Mouse (Mus musculus) right cerebral cortex, postnatal 4 days (tissue): ENCODE measurements around the gene Zdhhc19.

Experiments used
- DNase-seq: peaks from one replicate; pipeline ENCODE4 v3.0.0-alpha.2; 2022

Gene Zdhhc19

GRCm38 (mm10) chr16:32516006-32516962, 20.2 kb downstream of the Zdhhc19 start:
- peak; percentile 49 for DNase-seq

GRCm38 (mm10) chr16:32517785-32518481, 21.9 kb downstream of the Zdhhc19 start:
- DNase-seq = no peak

- DNase-seq = no peak
Measured at GRCm38 (mm10) chr16:32519656-32520371, 23.7 kb downstream of the Zdhhc19 start.

- DNase-seq = no peak
Measured at GRCm38 (mm10) chr16:32520372-32520748, 24.3 kb downstream of the Zdhhc19 start.

- no peak for DNase-seq
Measured at GRCm38 (mm10) chr16:32522578-32523194, 26.6 kb downstream of the Zdhhc19 start.

GRCm38 (mm10) chr16:32523462-32524243, 27.6 kb downstream of the Zdhhc19 start:
- no peak for DNase-seq

GRCm38 (mm10) chr16:32524244-32524615, 28.2 kb downstream of the Zdhhc19 start:
- no peak for DNase-seq

GRCm38 (mm10) chr16:32526906-32527305, 30.8 kb downstream of the Zdhhc19 start:
- no peak for DNase-seq

GRCm38 (mm10) chr16:32532878-32533826, 37.1 kb downstream of the Zdhhc19 start:
- no peak for DNase-seq

- DNase-seq = no peak
Measured at GRCm38 (mm10) chr16:32535157-32535751, 39.2 kb downstream of the Zdhhc19 start.

- no peak for DNase-seq
Measured at GRCm38 (mm10) chr16:32537867-32538660, 42.0 kb downstream of the Zdhhc19 start.

GRCm38 (mm10) chr16:32538761-32539255, 42.7 kb downstream of the Zdhhc19 start:
- peak; percentile 20 for DNase-seq

- DNase-seq = no peak
Measured at GRCm38 (mm10) chr16:32541338-32542179, 45.5 kb downstream of the Zdhhc19 start.

GRCm38 (mm10) chr16:32543422-32543821, 47.4 kb downstream of the Zdhhc19 start:
- no peak for DNase-seq

- no peak for DNase-seq
Measured at GRCm38 (mm10) chr16:32547156-32548068, 51.3 kb downstream of the Zdhhc19 start.

- DNase-seq = no peak
Measured at GRCm38 (mm10) chr16:32550084-32550483, 54.0 kb downstream of the Zdhhc19 start.

GRCm38 (mm10) chr16:32550487-32550886, 54.4 kb downstream of the Zdhhc19 start:
- no peak for DNase-seq
